Mouse (Mus musculus): ENCODE measurements around the gene Pcsk6. TPM values are rescaled to one million over a fixed set of nuclear protein-coding genes. Genes with fewer than 3 reads are reported as not detected.

Pcsk6 gene
- polyA plus RNA-seq, 1 experiment: 4.6 TPM

DNA sequence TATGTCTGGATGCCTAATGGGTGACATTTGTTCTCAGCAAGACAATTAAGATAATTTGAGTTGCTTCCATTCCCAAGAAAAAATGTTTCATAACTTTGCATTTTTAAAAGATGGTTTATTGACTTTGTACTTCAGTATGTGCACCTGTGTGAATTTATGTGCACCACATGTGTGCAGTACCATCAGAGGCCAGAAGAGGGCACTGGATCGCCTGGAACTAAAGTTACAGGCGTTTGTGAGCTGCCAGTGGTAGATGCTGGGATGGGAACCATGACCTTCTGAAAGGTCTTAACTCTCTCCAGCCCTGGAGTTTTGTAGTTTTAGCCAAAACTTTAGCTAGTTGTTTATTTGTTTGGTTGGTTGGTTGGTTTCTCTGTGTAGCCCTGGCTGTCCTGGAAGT is 18.3 kb upstream of the Pcsk6 start:
- H3K4me1 ChIP-seq (ENCODE audit: control insufficient read depth, insufficient read depth, low read length): no peaks in the 10 kb centered on the region
- TF ChIP-seq POLR2A (IDR thresholded peaks at IDR 0.05; ENCODE audit: control insufficient read depth, low read depth, low read length) (no peak), CTCF (IDR thresholded peaks at IDR 0.05; ENCODE audit: control insufficient read depth, insufficient read depth, insufficient replicate concordance, low read depth, low read length) (peak; percentile 60; the same call in 1 of the 2 replicates)
- no peaks in the 10 kb centered on the region for H3K27me3 ChIP-seq (ENCODE audit: control insufficient read depth, insufficient read depth, low read length)
- no peak overlapping the region for H3K4me3 ChIP-seq (ENCODE audit: control insufficient read depth, low read depth, low read length)
- H3K27ac ChIP-seq (ENCODE audit: control insufficient read depth, insufficient read depth, low read depth, low read length): no peak overlapping the region
- H3K36me3 ChIP-seq (ENCODE audit: control insufficient read depth, insufficient read depth, low read length): no peaks in the 10 kb centered on the region

DNA sequence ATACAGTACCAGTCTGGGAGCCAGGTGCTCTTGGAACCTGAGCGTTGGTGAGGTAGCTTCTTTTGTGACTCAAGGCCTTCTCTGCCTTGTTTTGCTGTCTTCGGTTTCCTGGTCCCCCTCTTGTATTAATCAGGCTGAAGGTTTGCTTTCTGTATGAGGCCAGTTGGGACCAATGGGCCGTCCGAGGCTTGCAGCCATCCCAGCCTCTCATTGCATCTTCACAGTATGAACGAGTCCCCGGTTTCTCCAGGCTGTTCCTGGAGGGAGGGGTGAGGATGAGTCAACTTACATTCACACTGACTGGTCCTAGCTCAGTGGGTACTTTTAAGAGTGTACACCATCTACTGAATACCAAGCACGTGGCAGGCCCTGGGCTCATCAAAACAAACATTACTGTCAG is 553 bp upstream of the Pcsk6 start:
- no peaks in the 10 kb centered on the region for H3K27me3 ChIP-seq (ENCODE audit: control insufficient read depth, insufficient read depth, low read length)
- no peak overlapping the region for H3K27ac ChIP-seq (ENCODE audit: control insufficient read depth, insufficient read depth, low read depth, low read length)
- no peak overlapping the region for H3K4me3 ChIP-seq (ENCODE audit: control insufficient read depth, low read depth, low read length)
- peaks cover 13% of the 10 kb centered on the region for H3K4me1 ChIP-seq (ENCODE audit: control insufficient read depth, insufficient read depth, low read length)
- H3K36me3 ChIP-seq (ENCODE audit: control insufficient read depth, insufficient read depth, low read length): no peaks in the 10 kb centered on the region
- no peak for TF ChIP-seq CTCF (IDR thresholded peaks at IDR 0.05; ENCODE audit: control insufficient read depth, insufficient read depth, insufficient replicate concordance, low read depth, low read length)
- no peak for TF ChIP-seq POLR2A (IDR thresholded peaks at IDR 0.05; ENCODE audit: control insufficient read depth, low read depth, low read length)

DNA sequence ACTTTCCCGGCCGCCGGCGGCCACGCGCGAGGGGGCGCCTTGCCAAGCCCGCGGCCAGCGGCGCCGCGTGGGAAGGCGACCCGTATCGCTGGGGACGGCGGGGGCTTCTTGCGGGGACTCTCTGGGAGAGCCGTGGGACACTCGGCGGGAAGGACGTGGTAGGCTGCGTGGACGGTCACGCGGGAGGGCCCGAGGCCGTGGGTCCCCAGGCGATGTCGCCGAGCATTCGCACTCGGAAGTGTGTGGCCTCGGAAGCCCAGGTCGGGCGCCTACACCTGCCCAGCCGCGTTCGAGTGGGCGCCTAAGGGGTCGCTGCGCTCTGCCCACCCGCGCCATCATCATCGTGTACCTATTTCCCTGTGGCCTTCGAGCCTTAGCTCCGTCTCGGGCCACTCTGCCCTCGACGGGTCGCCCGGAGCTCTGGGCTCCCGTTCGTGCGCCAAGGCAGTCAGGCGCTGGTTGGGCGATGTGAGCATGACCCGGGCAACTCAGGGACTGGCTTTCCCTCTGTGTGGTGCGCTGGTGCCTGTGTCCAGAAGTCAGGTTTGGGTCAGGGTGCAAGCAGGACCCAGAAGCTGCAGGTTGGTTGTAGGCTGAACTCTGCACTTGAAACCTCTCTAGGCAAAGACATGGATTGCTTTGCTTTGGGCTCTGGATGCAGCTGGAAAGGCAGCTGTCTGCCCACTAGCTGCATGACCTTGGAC is 1.1 kb downstream of the Pcsk6 start:
- no peaks in the 10 kb centered on the region for H3K36me3 ChIP-seq (ENCODE audit: control insufficient read depth, insufficient read depth, low read length)
- H3K27me3 ChIP-seq (ENCODE audit: control insufficient read depth, insufficient read depth, low read length): no peaks in the 10 kb centered on the region
- peaks cover 13% of the 10 kb centered on the region for H3K4me1 ChIP-seq (ENCODE audit: control insufficient read depth, insufficient read depth, low read length)
- no peak overlapping the region for H3K27ac ChIP-seq (ENCODE audit: control insufficient read depth, insufficient read depth, low read depth, low read length)
- peak overlapping the region; percentile 52 for H3K4me3 ChIP-seq (ENCODE audit: control insufficient read depth, low read depth, low read length)
- no peak for TF ChIP-seq CTCF (IDR thresholded peaks at IDR 0.05; ENCODE audit: control insufficient read depth, insufficient read depth, insufficient replicate concordance, low read depth, low read length)
- TF ChIP-seq POLR2A (IDR thresholded peaks at IDR 0.05; ENCODE audit: control insufficient read depth, low read depth, low read length): no peak

DNA sequence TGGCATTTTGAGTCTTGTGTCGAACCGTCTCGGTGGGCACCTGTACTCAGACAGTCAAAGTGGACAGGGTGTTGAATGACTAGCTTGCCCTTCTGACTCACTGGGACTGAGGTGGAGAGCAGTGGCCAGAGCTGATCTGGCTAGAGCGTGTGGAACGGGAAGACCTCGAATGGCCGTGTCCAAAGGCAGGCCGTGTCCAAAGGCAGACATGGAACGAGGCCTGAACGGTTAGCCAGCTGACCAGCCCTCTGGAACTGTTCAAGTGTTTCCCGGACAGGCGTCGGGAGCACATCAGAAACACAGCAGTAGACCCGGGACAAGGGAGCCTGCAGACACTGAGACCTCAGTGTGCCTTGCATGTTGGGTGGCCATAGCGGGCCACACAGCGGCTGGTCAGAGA is 7.6 kb downstream of the Pcsk6 start:
- H3K27ac ChIP-seq (ENCODE audit: control insufficient read depth, insufficient read depth, low read depth, low read length): no peak overlapping the region
- TF ChIP-seq POLR2A (IDR thresholded peaks at IDR 0.05; ENCODE audit: control insufficient read depth, low read depth, low read length) (no peak), CTCF (IDR thresholded peaks at IDR 0.05; ENCODE audit: control insufficient read depth, insufficient read depth, insufficient replicate concordance, low read depth, low read length) (no peak)
- H3K4me1 ChIP-seq (ENCODE audit: control insufficient read depth, insufficient read depth, low read length): no peaks in the 10 kb centered on the region
- H3K4me3 ChIP-seq (ENCODE audit: control insufficient read depth, low read depth, low read length): no peak overlapping the region
- no peaks in the 10 kb centered on the region for H3K36me3 ChIP-seq (ENCODE audit: control insufficient read depth, insufficient read depth, low read length)
- H3K27me3 ChIP-seq (ENCODE audit: control insufficient read depth, insufficient read depth, low read length): no peaks in the 10 kb centered on the region

DNA sequence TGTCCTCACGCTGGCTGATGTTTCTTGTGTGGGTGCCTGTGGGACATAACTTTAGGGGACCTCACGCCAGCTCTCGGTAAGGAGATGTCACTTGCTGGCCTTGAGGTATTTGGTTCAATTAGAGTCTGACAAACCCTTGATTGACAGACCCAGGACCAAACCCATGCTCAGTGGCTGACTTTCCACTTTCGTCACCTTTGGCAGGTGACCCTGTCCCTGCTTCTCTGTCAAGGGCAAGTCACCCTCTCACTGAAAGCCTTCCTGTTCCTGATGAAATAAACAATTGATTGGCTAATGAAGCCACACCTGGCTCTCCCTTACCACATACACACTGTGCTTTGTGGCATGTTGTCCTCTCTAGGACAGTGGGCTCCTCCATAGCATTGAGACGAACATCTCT is 8.3 kb downstream of the Pcsk6 start:
- no peak overlapping the region for H3K27ac ChIP-seq (ENCODE audit: control insufficient read depth, insufficient read depth, low read depth, low read length)
- TF ChIP-seq CTCF (IDR thresholded peaks at IDR 0.05; ENCODE audit: control insufficient read depth, insufficient read depth, insufficient replicate concordance, low read depth, low read length): no peak
- TF ChIP-seq POLR2A (IDR thresholded peaks at IDR 0.05; ENCODE audit: control insufficient read depth, low read depth, low read length): no peak
- H3K27me3 ChIP-seq (ENCODE audit: control insufficient read depth, insufficient read depth, low read length): no peaks in the 10 kb centered on the region

DNA sequence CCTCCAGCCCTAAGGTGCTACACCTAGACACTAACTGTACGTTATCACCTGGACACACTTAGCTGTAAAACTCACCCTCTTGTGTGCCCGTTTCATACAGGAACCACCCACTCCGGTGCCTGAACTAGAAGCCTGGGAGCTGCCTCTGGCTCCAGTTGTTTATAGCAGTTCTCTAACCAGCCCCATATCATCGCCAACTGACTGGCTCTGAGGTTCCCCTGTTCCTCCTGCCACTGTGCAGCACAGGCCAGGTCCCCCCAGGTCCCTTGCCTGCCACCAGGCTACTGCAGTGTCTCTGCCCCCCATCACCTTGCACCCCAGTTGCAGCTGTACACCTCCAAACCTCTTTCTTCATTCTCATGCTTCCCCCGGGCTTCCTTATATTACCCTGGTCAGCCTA is 8.7 kb downstream of the Pcsk6 start:
- Histone ChIP-seq H3K27me3 (ENCODE audit: control insufficient read depth, insufficient read depth, low read length) (no peaks in the 10 kb centered on the region), H3K4me3 (ENCODE audit: control insufficient read depth, low read depth, low read length) (no peak overlapping the region), H3K27ac (ENCODE audit: control insufficient read depth, insufficient read depth, low read depth, low read length) (no peak overlapping the region), H3K36me3 (ENCODE audit: control insufficient read depth, insufficient read depth, low read length) (no peaks in the 10 kb centered on the region), H3K4me1 (ENCODE audit: control insufficient read depth, insufficient read depth, low read length) (no peaks in the 10 kb centered on the region)
- TF ChIP-seq CTCF (IDR thresholded peaks at IDR 0.05; ENCODE audit: control insufficient read depth, insufficient read depth, insufficient replicate concordance, low read depth, low read length) (no peak), POLR2A (IDR thresholded peaks at IDR 0.05; ENCODE audit: control insufficient read depth, low read depth, low read length) (no peak)

More for the DNA sequence above, 8.3 kb downstream of the Pcsk6 start:
- no peaks in the 10 kb centered on the region for H3K4me1 ChIP-seq (ENCODE audit: control insufficient read depth, insufficient read depth, low read length)
- no peaks in the 10 kb centered on the region for H3K36me3 ChIP-seq (ENCODE audit: control insufficient read depth, insufficient read depth, low read length)
- H3K4me3 ChIP-seq (ENCODE audit: control insufficient read depth, low read depth, low read length): no peak overlapping the region

DNA sequence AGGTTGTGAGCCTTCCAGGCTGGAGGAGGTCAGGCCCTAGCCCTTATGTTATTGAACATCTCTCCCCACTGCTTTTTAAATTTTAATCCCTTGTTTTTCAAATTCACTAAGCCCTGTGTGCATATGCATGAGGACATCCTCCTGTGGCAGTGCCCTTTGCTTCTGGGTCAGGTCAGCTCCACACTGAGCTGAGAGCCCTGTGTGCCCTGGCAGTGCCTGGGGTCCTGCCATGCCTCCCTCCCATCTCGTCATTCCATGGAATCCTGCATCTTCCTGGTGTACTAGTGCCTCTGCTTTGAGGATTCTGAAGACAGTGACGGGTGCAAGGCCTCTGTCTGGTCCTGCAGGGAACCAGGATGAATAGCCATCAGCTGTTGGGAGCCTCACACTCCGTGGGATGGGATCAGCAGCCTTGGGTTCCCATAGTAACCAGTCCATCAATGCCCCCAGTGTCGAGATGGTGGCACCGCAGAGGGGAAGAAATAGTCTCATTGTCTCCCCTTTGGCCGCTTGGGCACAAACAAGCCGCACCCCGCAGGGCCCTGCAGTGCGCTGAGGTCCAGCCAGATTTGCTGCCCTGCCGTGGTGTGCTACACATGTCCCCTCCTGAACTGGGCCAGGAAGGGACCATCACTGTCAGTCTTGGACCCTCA is 9.5 kb downstream of the Pcsk6 start:
- H3K36me3 ChIP-seq (ENCODE audit: control insufficient read depth, insufficient read depth, low read length): no peaks in the 10 kb centered on the region
- no peak overlapping the region for H3K27ac ChIP-seq (ENCODE audit: control insufficient read depth, insufficient read depth, low read depth, low read length)
- H3K4me1 ChIP-seq (ENCODE audit: control insufficient read depth, insufficient read depth, low read length): no peaks in the 10 kb centered on the region
- H3K27me3 ChIP-seq (ENCODE audit: control insufficient read depth, insufficient read depth, low read length): no peaks in the 10 kb centered on the region
- TF ChIP-seq POLR2A (IDR thresholded peaks at IDR 0.05; ENCODE audit: control insufficient read depth, low read depth, low read length) (no peak), CTCF (IDR thresholded peaks at IDR 0.05; ENCODE audit: control insufficient read depth, insufficient read depth, insufficient replicate concordance, low read depth, low read length) (no peak)
- no peak overlapping the region for H3K4me3 ChIP-seq (ENCODE audit: control insufficient read depth, low read depth, low read length)

All from testis, adult 2 months (tissue).